Mouse (Mus musculus) right cerebral cortex, postnatal 14 days (tissue): Measurements from ENCODE around the gene Cep70.

Source experiments
- DNase-seq: peaks from one replicate; pipeline ENCODE4 v3.0.0; 2022

The Cep70 gene

GRCm38 (mm10) chr9:99325208-99325929, 82.2 kb downstream of the Cep70 start:
- DNase-seq = no peak

DNA sequence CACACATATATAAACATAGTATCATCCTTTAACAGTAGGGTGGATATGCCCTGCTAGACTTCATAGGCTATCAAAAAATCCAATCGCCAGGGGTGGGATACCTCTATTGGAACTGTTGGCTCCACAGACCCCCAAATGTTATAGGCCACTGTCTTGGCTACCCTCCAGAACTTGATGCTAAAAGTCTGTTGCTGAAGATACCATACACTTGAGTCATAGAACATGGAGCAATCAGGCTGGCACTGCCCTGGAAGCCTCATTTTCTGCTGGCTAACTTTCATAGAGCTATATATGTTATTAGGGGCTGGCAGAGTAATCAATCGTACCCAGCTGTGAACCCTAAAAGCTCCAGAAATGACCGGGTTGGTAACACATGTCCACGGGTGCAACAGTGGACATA, 82.8 kb downstream of the Cep70 start:
- DNase-seq = no peak

DNA sequence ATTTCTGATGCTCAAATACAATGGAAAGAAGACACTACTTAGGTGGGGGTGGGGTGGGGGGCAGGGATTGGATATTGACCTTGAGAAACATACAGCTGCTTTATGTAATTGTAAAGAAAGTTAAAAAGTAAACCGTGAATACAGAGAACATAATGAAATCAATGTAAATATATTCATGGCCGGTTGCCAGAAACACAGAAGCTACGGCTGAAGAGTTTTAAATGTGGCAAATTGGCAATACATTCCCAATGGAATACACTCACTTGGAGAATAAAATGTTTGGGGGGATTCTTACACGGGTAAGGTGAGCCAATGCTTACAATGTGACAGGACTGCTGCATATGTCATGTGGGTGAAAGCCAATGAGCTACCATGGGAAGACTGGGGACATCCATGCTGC, 83.7 kb downstream of the Cep70 start:
- no peak for DNase-seq

DNA sequence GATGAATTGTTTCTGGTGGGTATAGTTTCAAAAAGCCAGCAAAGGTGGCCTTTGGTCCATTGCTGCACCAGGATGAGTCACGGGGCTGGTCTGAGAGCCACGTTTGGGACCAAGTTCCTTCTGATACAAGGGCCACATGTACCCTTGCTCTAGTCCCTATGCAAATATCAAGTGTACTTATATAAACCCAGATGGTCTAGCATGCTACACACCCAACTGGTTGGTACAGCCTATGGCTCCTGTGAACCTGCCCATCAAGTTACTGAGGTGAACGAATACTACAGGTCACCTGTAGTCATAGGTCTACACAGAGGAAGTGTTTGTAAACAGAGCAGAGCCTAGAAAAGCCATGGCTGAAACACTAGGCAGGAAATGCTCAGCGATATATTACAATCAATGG, 93.4 kb downstream of the Cep70 start:
- DNase-seq = no peak

DNA sequence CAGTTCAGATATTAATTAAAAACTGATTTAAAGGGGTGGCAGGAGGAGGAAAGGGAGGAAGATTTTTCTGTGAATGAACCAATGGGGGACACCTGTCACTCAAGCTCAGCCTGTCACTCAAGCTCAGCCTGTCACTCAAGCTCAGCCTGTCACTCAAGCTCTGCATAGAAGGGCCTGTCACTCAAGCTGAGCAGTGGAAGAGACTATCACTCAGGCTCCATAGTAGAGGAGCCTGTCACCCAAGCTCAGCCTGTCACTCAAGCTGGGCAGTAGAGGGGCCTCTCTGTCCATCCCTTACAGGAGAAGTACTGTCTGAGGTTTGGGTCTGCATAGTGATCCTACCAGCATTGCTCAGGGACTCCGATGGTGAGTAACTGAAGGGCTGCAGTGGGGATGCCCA, 95.1 kb downstream of the Cep70 start:
- no peak for DNase-seq

DNA sequence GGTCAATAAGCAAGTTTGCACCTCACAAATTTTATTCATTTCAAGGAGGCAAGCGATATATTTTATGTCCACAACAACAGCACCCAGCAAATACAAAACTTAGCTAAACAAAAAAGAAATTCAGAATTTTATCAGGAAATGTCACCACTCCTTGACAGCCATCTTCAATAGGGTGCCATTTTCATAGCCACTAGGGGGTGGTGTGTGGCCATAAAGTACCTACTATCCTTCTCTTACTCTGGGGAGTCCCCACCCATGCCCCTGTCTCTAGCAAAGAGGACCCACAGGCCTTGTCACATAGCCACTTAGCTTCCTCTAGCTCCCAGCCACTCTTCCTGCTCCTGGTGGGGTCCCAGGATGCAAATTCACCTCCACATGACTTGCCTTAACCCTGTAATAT, 96.0 kb downstream of the Cep70 start:
- no peak for DNase-seq

DNA sequence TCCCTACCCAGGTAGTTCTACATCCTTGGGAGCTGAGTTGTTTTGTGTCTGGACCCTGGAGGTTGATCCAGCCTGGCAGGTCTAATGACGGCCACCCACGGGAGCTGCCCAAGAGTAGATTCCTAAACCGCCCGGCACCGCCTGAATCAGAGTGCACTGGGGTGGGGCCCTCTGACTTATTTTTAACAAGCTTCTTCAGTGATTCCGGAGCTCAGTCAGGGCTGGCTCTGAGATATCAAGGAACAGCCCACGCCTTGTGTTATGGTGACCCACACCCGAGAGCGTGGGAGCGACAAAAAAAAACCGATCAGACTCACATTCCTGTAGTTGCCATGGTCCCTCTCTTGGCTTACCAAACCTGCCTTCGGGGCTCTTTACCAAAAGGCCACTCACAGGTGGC, 97.0 kb downstream of the Cep70 start:
- no peak for DNase-seq

DNA sequence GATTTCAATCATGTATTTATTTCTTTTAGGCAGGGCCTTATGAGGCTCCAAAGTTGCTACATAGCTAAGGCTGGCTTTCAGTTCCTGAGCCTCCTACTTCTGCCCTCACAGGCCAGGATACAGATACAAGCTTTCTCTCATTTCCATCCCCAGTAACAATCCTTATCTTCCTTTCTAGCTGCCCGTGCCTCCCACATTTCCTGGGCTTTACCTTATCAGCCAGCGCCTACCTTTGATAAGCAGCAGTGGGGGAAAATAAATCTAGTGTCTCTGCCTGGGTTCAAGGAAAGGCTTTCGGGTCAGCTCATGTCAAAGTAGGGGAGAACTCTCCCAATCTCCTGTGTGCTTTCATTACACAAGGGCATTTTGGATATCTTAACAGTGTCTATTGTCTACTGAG, 98.4 kb downstream of the Cep70 start:
- DNase-seq = no peak

DNA sequence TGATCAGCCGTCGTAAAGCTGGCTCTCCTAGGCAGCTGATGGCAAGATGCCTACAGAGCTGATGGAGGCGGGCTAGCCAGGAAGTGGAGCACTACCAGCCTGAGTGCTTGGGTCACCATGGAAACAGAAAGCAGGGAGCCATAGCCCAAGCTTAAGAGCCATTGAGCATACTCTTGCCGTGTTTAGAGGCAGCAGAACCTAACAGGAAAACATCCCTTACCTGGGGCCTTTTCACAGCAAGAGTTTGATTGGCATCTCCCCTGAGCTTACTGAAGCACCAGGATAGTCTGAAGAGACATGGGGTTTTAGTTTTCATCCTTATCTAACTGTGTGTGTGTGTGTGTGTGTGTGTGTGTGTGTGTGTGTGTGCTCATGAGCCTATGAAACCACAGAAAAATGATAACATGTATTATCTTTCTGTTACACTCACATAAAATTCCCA, 102.2 kb downstream of the Cep70 start:
- DNase-seq = peak; percentile 66
